Mouse (Mus musculus): ENCODE measurements around the gene Bicra. TPM values are rescaled to one million over a fixed set of nuclear protein-coding genes. Genes with fewer than 3 reads are reported as not detected.

Gene Bicra
- total and polyA plus RNA-seq, 3 experiments, result 0.32 to 10.2 (median 2.2) TPM

DNA sequence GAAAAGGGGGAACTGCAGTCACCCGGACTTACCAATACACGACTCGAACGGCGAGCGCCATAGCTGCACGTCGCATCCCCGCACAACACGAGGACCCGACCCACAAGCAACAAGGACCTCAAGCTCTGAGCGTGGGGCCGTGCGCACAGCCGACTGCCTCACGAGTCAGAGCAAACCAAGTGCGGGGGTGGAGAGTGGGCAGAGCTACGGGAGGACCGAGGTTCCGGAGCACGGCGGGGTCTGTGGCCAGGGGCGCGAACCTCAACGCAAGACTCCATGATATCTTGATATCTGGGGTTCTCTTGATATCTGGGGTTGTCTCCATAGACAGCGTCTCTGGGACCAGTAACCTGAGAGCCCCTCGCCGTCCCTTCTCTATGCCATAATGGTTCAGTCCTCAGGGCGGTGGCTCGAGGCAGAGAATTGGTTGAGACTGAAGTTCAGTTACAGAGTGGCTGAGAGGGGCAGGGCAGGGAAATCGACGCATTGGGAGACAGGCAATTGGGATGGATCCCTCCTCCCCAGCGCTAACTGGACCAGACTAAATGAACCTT is 125.4 kb downstream of the Bicra start, which contains the start of gene Selenow:
Gene Selenow (minus strand): TSS at position 183 of the 554 bp plus-strand sequence.
- in situ Hi-C loops (cut with MboI; ENCODE audit: low pct_ligation_motif_present, low pct_unique_long_range_greater_than_20kb, low sequenced_read_pairs) (no loop called here), dilution Hi-C loops (cut with MboI; ENCODE audit: extremely low pct_ligation_motif_present, extremely low pct_unique_long_range_greater_than_20kb, low sequenced_read_pairs) (no loop called here)
- Histone ChIP-seq H3K36me3 (replicated peaks in 1 of 2; ENCODE audit: control insufficient read depth in 1 of 2, insufficient read depth in 1 of 2, low read length in 1 of 2) (peaks cover 25 to 32% of the 10 kb centered on the region in 2 experiments), H3K27ac (ENCODE audit: insufficient read depth, low read depth) (peak within 1 kb of the TSS; percentile 69), H3K27me3 (replicated peaks) (peaks cover 11% of the 10 kb centered on the region), H3K4me3 (replicated peaks in 1 of 3; ENCODE audit: low read depth in 2 of 3, low read length in 2 of 3, poor library complexity in 1 of 3) (peak within 1 kb of the TSS; percentile 81 to 84 (median 81)), H3K4me2 (ENCODE audit: insufficient read depth, low read depth, poor library complexity, severe bottlenecking) (peak within 1 kb of the TSS; percentile 86), H3K4me1 (ENCODE audit: control insufficient read depth in 1 of 2, insufficient read depth in 2 of 2) (peaks cover 16 to 26% of the 10 kb centered on the region in 2 experiments), H3K9me3 (replicated peaks; ENCODE audit: low read length) (no peaks in the 10 kb centered on the region), H3K9ac (ENCODE audit: insufficient read depth, low read depth) (peak within 1 kb of the TSS; percentile 88), H3K79me2 (replicated peaks; ENCODE audit: control insufficient read depth, extremely low read depth, insufficient read depth, poor library complexity, severe bottlenecking) (peaks cover 22% of the 10 kb centered on the region)
- peak; percentile 62; the same call in 1 of the 2 replicates for TF ChIP-seq ZMIZ1 (IDR thresholded peaks at IDR 0.05; ENCODE audit: low read depth, low read length)
- TF ChIP-seq RAD21 (IDR thresholded peaks at IDR 0.05; ENCODE audit: low read depth, low read length), result no peak
- no peak; the same call in 1 of the 2 replicates for TF ChIP-seq MYC (IDR thresholded peaks at IDR 0.05; ENCODE audit: low read depth, low read length)
- TF ChIP-seq TBP (conservative IDR thresholded peaks at IDR 0.05; ENCODE audit: low read depth, low read length), result peak; percentile 90
- no peak for TF ChIP-seq HCFC1 (IDR thresholded peaks at IDR 0.05; ENCODE audit: low read depth, low read length)
- TF ChIP-seq POLR2A (IDR thresholded peaks at IDR 0.05; ENCODE audit: low read depth, low read length), result peak; percentile 91
- TF ChIP-seq BHLHE40 (IDR thresholded peaks at IDR 0.05; ENCODE audit: low read depth, low read length), result peak; percentile 94
- TF ChIP-seq GABPA (IDR thresholded peaks at IDR 0.05; ENCODE audit: insufficient replicate concordance, low read depth, low read length), result no peak
- no peak for TF ChIP-seq ELF1 (IDR thresholded peaks at IDR 0.05; ENCODE audit: low read depth, low read length)
- no peak for TF ChIP-seq RCOR1 (conservative IDR thresholded peaks at IDR 0.05; ENCODE audit: low read depth, low read length)
- peak; percentile 44; the same call in 1 of the 2 replicates for TF ChIP-seq NRF1 (IDR thresholded peaks at IDR 0.05; ENCODE audit: low read depth, low read length)
- no peak for TF ChIP-seq POLR2AphosphoS2 (IDR thresholded peaks at IDR 0.05; ENCODE audit: low read depth, low read length)
- TF ChIP-seq ZC3H11A (IDR thresholded peaks at IDR 0.05; ENCODE audit: low read depth, low read length), result no peak
- no peak for TF ChIP-seq CHD2 (IDR thresholded peaks at IDR 0.05; ENCODE audit: low read length)
- peak; percentile 2; the same call in 1 of the 2 replicates for TF ChIP-seq TCF12 (IDR thresholded peaks at IDR 0.05; ENCODE audit: low read depth, low read length)
- 0 out of 2 replicates have a peak, but pooled peaks have one; percentile 23 for TF ChIP-seq MXI1 (IDR thresholded peaks at IDR 0.05; ENCODE audit: low read depth, low read length)
- no peak for TF ChIP-seq IRF4 (IDR thresholded peaks at IDR 0.05; ENCODE audit: low read depth, low read length)
- TF ChIP-seq E2F4 (IDR thresholded peaks at IDR 0.05; ENCODE audit: insufficient replicate concordance, low read depth, low read length), result no peak
- no peak for TF ChIP-seq USF2 (conservative IDR thresholded peaks at IDR 0.05; ENCODE audit: low read depth, low read length)
- TF ChIP-seq USF1 (IDR thresholded peaks at IDR 0.05; ENCODE audit: low read depth, low read length), result no peak
- peak; percentile 75 for TF ChIP-seq NELFE (IDR thresholded peaks at IDR 0.05; ENCODE audit: low read depth, low read length)
- peak; percentile 99 for TF ChIP-seq CHD1 (IDR thresholded peaks at IDR 0.05; ENCODE audit: low read depth, low read length)
- TF ChIP-seq JUN (IDR thresholded peaks at IDR 0.05; ENCODE audit: insufficient read depth, low read depth, low read length), result no peak
- peak; percentile 92 for DNase-seq (ENCODE audit: extremely low read depth)
